Mouse (Mus musculus) c-Kit-positive CD71-positive TER-119-negative erythroid progenitor cells, embryonic 14.5 days (primary cell): ENCODE measurements around the gene Ehd3.
A peak's percentile ranks its signal among the peaks of the same experiment; 100 is the strongest.

Experiments used
- DNase-seq: peaks from one replicate; pipeline ENCODE4 v3.0.0-alpha.2; 2013; ENCODE audit warnings: low read depth

Ehd3 gene

GRCm38 (mm10) chr17:73803521-73804184 is at the start of gene Ehd3:
TSS of gene Ehd3 (plus strand) at chr17:73804134.
- no peak for DNase-seq

- no peak for DNase-seq
Observed at GRCm38 (mm10) chr17:73770964-73771363, 33.0 kb upstream of the Ehd3 start.

- no peak for DNase-seq
Observed at GRCm38 (mm10) chr17:73786642-73787311, 17.2 kb upstream of the Ehd3 start.

GRCm38 (mm10) chr17:73790284-73791020 is 13.5 kb upstream of the Ehd3 start:
- DNase-seq, result no peak

GRCm38 (mm10) chr17:73796789-73797188 is 7.1 kb upstream of the Ehd3 start:
- no peak for DNase-seq

GRCm38 (mm10) chr17:73797706-73798105 is 6.2 kb upstream of the Ehd3 start:
- DNase-seq, result no peak

GRCm38 (mm10) chr17:73804592-73805271 is 798 bp downstream of the Ehd3 start:
- peak; percentile 51 for DNase-seq

- DNase-seq, result no peak
Observed at GRCm38 (mm10) chr17:73806331-73806730, 2.4 kb downstream of the Ehd3 start.

- DNase-seq, result no peak
Observed at GRCm38 (mm10) chr17:73807211-73807610, 3.3 kb downstream of the Ehd3 start.

GRCm38 (mm10) chr17:73808431-73808830 is 4.5 kb downstream of the Ehd3 start:
- no peak for DNase-seq

GRCm38 (mm10) chr17:73810801-73811200 is 6.9 kb downstream of the Ehd3 start:
- DNase-seq, result no peak

- no peak for DNase-seq
Observed at GRCm38 (mm10) chr17:73811566-73811965, 7.6 kb downstream of the Ehd3 start.

- no peak for DNase-seq
Observed at GRCm38 (mm10) chr17:73813031-73813660, 9.2 kb downstream of the Ehd3 start.

- DNase-seq, result no peak
Observed at GRCm38 (mm10) chr17:73814500-73815190, 10.7 kb downstream of the Ehd3 start.

GRCm38 (mm10) chr17:73817697-73818380 is 13.9 kb downstream of the Ehd3 start:
- DNase-seq, result no peak

- DNase-seq, result no peak
Observed at GRCm38 (mm10) chr17:73818936-73819335, 15.0 kb downstream of the Ehd3 start.

- no peak for DNase-seq
Observed at GRCm38 (mm10) chr17:73820726-73821125, 16.8 kb downstream of the Ehd3 start.

GRCm38 (mm10) chr17:73822255-73822654 is 18.3 kb downstream of the Ehd3 start:
- no peak for DNase-seq

GRCm38 (mm10) chr17:73823121-73824021 is 19.4 kb downstream of the Ehd3 start:
- DNase-seq, result no peak

- DNase-seq, result no peak
Observed at GRCm38 (mm10) chr17:73824022-73824340, 20.0 kb downstream of the Ehd3 start.
